Mouse (Mus musculus) small intestine, adult 2 months (tissue): ENCODE results near the gene Atp8a2.

Source experiments
- CTCF ChIP-seq: fragments of 200-500 bp; IDR thresholded peaks from 2 replicates; pipeline ENCODE4 v1.5.1; 2012; ENCODE audit warnings: low read depth, mild to moderate bottlenecking, control low read depth, inconsistent platforms, low read length, moderate library complexity, mixed read lengths; ENCODE audit not compliant: insufficient replicate concordance, insufficient read length; ENCODE audit errors: extremely low read depth
- POLR2A ChIP-seq: fragments of 200-500 bp; IDR thresholded peaks from 2 replicates; pipeline ENCODE4 v1.6.1; 2012; ENCODE audit warnings: low read depth, mild to moderate bottlenecking, control low read depth, inconsistent platforms, low read length, moderate library complexity

DNA sequence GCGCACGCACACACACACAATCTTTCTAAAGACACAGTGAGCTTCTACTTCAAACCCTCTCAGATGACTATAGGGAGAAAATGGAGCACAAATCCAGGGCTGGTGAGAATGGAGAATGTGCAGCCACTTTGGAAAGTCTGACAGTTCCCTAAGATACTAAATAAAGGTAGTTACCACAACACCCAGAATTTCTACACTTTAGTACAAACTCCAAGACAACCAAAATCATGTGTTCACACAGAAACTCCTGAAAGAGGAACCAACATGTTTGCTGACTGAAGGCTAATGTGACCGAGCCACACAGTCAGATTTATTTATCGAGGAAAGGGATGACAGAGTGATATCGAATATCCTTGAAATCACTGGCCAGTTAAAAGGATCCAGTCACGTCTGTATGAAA lies 8.0 kb upstream of the Atp8a2 start:
- TF ChIP-seq POLR2A (no peak), CTCF (no peak)
